Mouse (Mus musculus): ENCODE data around the gene Gm7903. TPM values are rescaled to one million over a fixed set of nuclear protein-coding genes. Genes with fewer than 3 reads are reported as not detected.
"Not testable (repeated sequence)": the region's sequence is repeated elsewhere in the genome, so short reads cannot be mapped to it uniquely, and the experiment has no call there.

Gene Gm7903
- not detected in 2 replicates for polyA plus RNA-seq (2016; fragmentation: Nextera tagmentation; extraction: Ambion mirVana)

DNA sequence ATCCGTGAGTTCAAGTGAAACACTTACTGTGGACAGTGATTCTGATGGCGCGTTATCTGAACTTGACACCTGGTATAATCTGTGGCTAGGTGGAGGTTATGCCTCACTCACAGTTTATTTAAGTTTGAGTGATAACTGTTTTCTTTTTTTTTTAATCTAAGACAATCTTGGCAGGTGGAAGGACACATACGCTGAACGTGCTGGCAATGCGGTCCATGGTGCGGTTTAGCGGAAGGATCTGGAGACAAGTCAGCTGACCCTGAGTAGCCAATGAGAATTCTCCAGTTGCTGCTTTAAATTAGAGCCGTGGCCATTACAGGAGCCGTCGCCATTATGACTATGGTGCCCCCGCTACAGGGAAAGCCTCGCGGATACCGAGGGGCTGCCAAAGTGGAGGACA is at the start of gene Gm7903:
Gm7903 (plus strand) TSS at position 301 of the 400 bp plus-strand sequence.
- H3K9me3 ChIP-seq; H3K36me3 ChIP-seq (replicated peaks); H3K27ac ChIP-seq (replicated peaks); H3K27me3 ChIP-seq (replicated peaks; ENCODE audit: low read depth, poor library complexity, severe bottlenecking); H3K4me3 ChIP-seq; DNase-seq (ENCODE audit: low spot score); H3K4me1 ChIP-seq: not testable (repeated sequence)
- WGBS: no CpG with 5 or more reads among the region's 15 CpGs

DNA sequence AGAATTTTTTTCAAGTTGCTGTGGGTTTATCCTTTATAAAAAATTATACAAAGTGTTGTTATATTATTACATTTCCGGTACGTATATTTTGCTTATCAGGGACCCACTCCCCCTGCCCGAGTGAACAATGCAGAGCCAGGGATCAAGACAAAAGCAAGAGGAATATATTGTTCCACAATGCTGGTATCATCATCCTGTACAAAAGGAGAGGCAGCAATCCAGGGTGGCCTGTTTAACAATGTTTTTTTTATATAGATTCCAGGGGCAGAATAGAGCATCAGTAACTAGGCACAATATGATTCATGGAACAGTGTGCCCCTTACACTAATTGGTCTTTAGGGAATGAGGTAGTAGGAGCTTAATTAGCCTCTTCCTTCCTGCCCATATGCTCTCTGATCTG is 30.1 kb upstream of the Gm7903 start:
- WGBS: no CpG with 5 or more reads among the region's 3 CpGs
- not testable (repeated sequence) for DNase-seq (ENCODE audit: low spot score); H3K27ac ChIP-seq (replicated peaks); H3K4me3 ChIP-seq; H3K9me3 ChIP-seq; H3K27me3 ChIP-seq (replicated peaks; ENCODE audit: low read depth, poor library complexity, severe bottlenecking); H3K36me3 ChIP-seq (replicated peaks); H3K4me1 ChIP-seq

DNA sequence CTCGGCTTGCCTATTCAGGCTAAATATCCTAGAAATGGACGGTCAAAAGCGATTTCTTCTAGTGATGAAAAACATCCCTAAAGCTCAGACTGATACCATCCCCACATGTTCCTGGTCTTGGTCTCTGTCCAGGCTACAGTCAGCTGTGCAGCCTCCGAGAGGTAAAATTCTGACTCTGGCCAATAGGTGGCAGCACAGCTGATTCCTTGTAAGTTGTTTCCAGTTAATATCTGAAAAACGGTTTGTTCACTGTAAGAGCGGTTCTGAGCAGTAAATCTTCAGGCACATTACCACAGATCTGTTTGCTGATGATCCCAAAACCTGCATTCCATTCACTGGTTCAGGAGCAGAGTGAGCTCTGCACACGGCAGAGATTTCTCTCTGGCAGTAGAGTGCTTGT is 12.4 kb upstream of the Gm7903 start:
- H3K36me3 ChIP-seq (replicated peaks); H3K9me3 ChIP-seq; H3K4me1 ChIP-seq; H3K27ac ChIP-seq (replicated peaks); H3K4me3 ChIP-seq; DNase-seq (ENCODE audit: low spot score); H3K27me3 ChIP-seq (replicated peaks; ENCODE audit: low read depth, poor library complexity, severe bottlenecking): not testable (repeated sequence)
- 50% methylated on average over 4 of the region's 7 CpGs for WGBS

DNA sequence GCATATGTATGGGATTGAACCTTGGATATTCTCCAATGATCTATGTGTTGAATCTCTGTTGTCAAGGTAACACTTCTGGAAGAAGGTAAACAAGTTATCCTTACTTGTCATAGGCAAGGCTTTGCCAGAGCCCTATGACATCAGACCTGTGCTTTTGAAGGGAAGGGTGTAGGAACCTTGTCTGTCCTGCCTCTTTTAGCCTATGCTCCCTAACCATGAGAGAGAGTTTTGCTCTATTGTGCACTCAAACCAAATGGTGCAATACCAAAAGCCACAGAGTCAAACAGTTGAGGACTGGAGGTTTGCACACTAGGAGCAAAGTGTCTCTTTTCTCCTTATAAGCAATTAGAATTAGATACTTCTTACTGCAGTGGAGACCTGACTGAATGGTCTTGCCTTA is 11.8 kb upstream of the Gm7903 start:
- H3K27me3 ChIP-seq (replicated peaks; ENCODE audit: low read depth, poor library complexity, severe bottlenecking); H3K36me3 ChIP-seq (replicated peaks); H3K4me3 ChIP-seq; DNase-seq (ENCODE audit: low spot score); H3K9me3 ChIP-seq; H3K4me1 ChIP-seq; H3K27ac ChIP-seq (replicated peaks): not testable (repeated sequence)

DNA sequence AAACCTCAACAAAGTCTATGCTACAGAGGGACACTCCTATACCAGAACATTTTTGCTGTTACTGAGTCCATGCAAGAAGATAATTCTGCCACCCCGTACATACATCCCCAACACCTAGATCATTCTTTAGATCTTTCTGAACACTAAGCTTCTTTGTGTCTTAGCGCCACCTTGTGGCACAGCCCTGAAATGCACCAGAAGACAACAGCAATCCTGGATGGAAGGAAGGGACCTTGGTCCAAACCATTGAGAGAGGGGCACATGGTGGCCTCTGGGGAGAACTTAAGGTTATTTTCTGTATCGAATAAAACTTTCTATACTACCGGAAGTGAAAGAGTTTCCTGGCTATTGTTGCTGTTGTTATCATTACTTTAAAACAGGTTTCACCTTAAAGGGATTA is 11.2 kb upstream of the Gm7903 start:
- H3K4me3 ChIP-seq; H3K4me1 ChIP-seq; H3K27me3 ChIP-seq (replicated peaks; ENCODE audit: low read depth, poor library complexity, severe bottlenecking); H3K27ac ChIP-seq (replicated peaks); H3K36me3 ChIP-seq (replicated peaks); DNase-seq (ENCODE audit: low spot score); H3K9me3 ChIP-seq: not testable (repeated sequence)
- no CpG with 5 or more reads among the region's 4 CpGs for WGBS

GRCm38 (mm10) chrX:135464160-135464559 is 30.5 kb downstream of the Gm7903 start:
- H3K9me3 ChIP-seq; H3K27me3 ChIP-seq (replicated peaks; ENCODE audit: low read depth, poor library complexity, severe bottlenecking); H3K27ac ChIP-seq (replicated peaks); H3K36me3 ChIP-seq (replicated peaks); H3K4me3 ChIP-seq; DNase-seq (ENCODE audit: low spot score); H3K4me1 ChIP-seq: not testable (repeated sequence)
- WGBS: no CpG with 5 or more reads among the region's 3 CpGs

DNA sequence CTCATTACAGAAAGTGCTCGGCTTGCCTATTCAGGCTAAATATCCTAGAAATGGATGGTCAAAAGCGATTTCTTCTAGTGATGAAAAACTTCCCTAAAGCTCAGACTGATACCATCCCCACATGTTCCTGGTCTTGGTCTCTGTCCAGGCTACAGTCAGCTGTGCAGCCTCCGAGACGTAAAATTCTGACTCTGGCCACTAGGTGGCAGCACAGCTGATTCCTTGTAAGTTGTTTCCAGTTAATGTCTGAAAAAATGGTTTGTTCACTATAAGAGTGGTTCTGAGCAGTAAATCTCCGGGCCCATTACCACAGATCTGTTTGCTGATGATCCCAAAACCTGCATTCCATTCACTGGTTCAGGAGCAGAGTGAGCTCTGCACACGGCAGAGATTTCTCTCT is 48.3 kb downstream of the Gm7903 start:
- no CpG with 5 or more reads among the region's 6 CpGs for whole genome bisulfite sequencing
- DNase-seq (ENCODE audit: low spot score); H3K4me3 ChIP-seq; H3K9me3 ChIP-seq; H3K27ac ChIP-seq (replicated peaks); H3K27me3 ChIP-seq (replicated peaks; ENCODE audit: low read depth, poor library complexity, severe bottlenecking); H3K4me1 ChIP-seq; H3K36me3 ChIP-seq (replicated peaks): not testable (repeated sequence)

GRCm38 (mm10) chrX:135483183-135483582 is 49.5 kb downstream of the Gm7903 start:
- not testable (repeated sequence) for DNase-seq (ENCODE audit: low spot score); H3K27me3 ChIP-seq (replicated peaks; ENCODE audit: low read depth, poor library complexity, severe bottlenecking)

More at GRCm38 (mm10) chrX:135483183-135483582, 49.5 kb downstream of the Gm7903 start:
- not testable (repeated sequence) for H3K4me3 ChIP-seq; H3K9me3 ChIP-seq; H3K4me1 ChIP-seq; H3K27ac ChIP-seq (replicated peaks); H3K36me3 ChIP-seq (replicated peaks)
- no CpG with 5 or more reads among the region's 3 CpGs for WGBS

Other genes with a start within 250 kb of the Gm7903 start
- 0.62 and 1.7 TPM in 2 replicates for gene Tceal6, start 223.1 kb upstream of the Gm7903 start, polyA plus RNA-seq (2016; fragmentation: Nextera tagmentation; extraction: Ambion mirVana)
- not detected in 2 replicates for gene Pramel3, start 131.5 kb upstream of the Gm7903 start, polyA plus RNA-seq (2016; fragmentation: Nextera tagmentation; extraction: Ambion mirVana)
- gene Gm5128, start 60.6 kb upstream of the Gm7903 start, polyA plus RNA-seq (2016; fragmentation: Nextera tagmentation; extraction: Ambion mirVana): not detected in 2 replicates
- not detected in 2 replicates for gene AV320801, start 60.8 kb downstream of the Gm7903 start, polyA plus RNA-seq (2016; fragmentation: Nextera tagmentation; extraction: Ambion mirVana)
- gene Nxf7, start 164.9 kb downstream of the Gm7903 start, polyA plus RNA-seq (2016; fragmentation: Nextera tagmentation; extraction: Ambion mirVana): 0.10 TPM in 1 of 2 replicates, not detected in the other
- gene Prame, start 193.9 kb downstream of the Gm7903 start, polyA plus RNA-seq (2016; fragmentation: Nextera tagmentation; extraction: Ambion mirVana): 0.06 TPM in 1 of 2 replicates, not detected in the other